Mouse (Mus musculus) stomach, postnatal 0 days (tissue): ENCODE measurements at regions not wholly inside any gene's neighbourhood (a gene's known extent, or its start where the extent isn't known, plus 50 kb on each side); places are given as distances from the start of the nearest gene placed in this dataset.

Source experiments
- CTCF ChIP-seq: IDR thresholded peaks from 2 replicates; pipeline ENCODE4 v1.5.1; 2016; ENCODE audit warnings: antibody characterized with exemption, low read depth, mild to moderate bottlenecking, moderate library complexity
- EP300 ChIP-seq: optimal IDR thresholded peaks from 2 replicates; pipeline ENCODE3; 2016; ENCODE audit warnings: antibody characterized with exemption

GRCm38 (mm10) chr19:19921109-19921508 is 469.6 kb downstream of the Anxa1 start:
- TF ChIP-seq CTCF (no peak), EP300 (no peak)
